Mouse (Mus musculus) liver, embryonic 14 days (tissue): ENCODE results near the gene Stambpl1. TPM values are rescaled to one million over a fixed set of nuclear protein-coding genes. Genes with fewer than 3 reads are reported as not detected.

Experiments
- polyA plus RNA-seq: library from polyadenylated mRNA; depleted of rRNA; stranded (reverse); fragments of >200 nt; gene quantifications from 2 replicates; pipeline ENCODE4 v1.2.3, GENCODE M21; 2012; rRNA removed

The Stambpl1 gene
- 1.4 and 1.8 TPM in 2 replicates for polyA plus RNA-seq

DNA sequence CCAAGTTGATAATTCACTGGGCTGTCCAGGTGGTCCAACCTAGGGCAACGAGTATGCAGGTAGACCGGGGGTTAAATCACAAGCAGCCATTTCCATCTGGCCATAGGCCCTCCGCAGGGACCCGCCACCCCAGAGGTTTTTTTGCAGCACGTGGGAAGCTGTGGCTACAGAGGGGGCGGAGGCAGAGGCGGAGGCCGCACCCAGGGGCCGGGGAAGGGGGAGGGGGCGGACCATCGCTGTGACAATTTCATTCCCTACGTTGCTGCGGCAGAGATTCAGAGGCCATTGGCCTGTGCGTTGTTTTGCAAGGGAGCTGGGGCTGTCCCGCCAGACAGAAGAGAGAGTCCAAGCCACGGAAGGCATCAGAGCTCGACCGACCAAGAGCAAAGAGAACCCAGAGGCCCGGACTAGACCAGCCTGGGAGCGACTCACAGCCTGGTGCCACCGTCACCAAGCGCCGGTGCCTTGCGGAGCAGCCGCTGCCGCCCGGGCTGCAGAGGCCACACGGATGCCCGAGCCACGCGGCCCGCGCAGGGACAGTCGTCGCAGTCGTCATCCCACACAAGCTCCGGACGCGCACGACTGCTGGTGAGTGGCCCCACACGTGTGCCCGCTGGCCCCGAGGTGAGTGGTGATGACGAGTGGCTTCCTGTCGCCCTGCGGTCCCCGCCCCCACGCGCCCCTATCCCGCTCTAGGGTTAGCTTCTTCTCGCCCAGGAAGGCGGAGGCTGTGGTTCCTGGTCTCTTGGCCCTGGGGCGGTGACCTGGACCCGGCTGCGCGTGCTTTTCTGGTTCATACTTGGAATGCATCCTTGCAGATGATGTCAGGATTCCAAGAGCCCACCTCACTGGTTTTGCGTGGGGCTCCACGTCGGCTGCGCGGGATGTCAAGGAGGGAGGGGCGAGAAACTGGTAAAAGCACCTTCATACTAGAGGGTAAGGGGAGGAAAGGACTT, at the start of gene Stambpl1:
Stambpl1 (plus strand) TSS at position 222 of the 956 bp plus-strand sequence.

DNA sequence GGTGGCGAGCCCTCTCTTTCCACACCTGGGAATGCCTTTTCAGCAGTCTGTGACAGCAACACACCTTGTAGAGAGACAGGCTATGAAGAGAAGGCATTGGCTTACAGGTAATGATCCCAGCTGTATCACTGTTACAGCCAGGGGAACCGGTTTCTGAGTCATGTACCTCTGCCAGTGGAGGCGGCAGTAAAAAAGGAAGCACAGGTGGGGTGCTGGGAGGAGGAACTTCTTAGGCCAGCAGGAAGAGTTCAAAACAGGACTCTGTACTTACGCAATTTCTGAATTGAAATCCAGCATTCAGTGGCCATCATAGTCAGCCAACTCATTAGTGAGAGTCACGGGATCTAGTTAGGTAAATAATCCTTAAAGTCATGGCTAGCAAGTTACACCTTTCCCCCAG, 26.1 kb upstream of the Stambpl1 start, which contains the start of gene Ankrd22:
Ankrd22 (minus strand) TSS at position 163 of the 400 bp plus-strand sequence.

DNA sequence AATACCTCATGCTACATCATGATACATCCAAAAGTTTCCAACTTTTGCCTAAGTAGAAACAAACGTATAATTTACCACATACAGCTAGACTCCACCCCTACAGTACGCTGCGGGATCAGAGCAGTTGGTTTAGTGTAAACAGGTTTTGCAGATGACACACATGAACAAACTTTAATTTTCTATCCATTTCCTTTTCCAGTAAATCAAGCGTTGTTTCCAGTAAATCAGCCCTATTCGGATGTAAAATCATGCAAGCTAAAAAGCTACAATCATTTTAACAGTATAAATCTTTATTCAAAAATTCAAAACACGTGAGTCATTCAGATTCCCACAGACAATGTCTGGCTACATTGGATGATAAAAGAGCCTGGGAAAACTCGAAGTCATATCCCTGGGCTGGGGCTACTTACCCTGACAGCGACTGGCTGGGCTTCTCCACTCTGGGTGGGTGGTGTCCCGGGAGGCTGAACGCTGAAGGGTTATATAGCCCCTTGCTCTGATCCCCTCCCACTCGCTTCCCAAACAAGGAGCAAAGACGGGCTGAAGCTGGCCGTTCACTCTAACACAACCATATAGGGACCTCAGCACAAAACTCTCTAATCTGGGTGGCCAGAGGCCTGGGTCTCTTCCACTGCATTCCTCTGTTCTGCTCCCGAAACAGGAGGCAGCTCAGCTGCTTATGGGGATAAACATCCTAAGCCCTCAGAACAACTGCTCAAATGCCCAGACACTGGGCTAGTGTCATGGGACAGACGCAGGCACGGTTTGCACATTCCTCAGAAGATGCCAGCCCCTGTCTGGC, 63.1 kb downstream of the Stambpl1 start, which contains the start of gene Acta2:
Acta2 (minus strand) TSS at position 711 of the 802 bp plus-strand sequence.

Other genes with a start within 250 kb of the Stambpl1 start
- not detected in 2 replicates for gene Lipf, start 231.0 kb upstream of the Stambpl1 start, polyA plus RNA-seq
- not detected in 2 replicates for gene Lipk, start 183.9 kb upstream of the Stambpl1 start, polyA plus RNA-seq
- gene Lipn, start 124.9 kb upstream of the Stambpl1 start, polyA plus RNA-seq: not detected in 2 replicates
- gene Lipm, start 91.3 kb upstream of the Stambpl1 start, polyA plus RNA-seq: not detected in 2 replicates
- gene Ankrd22, start 26.2 kb upstream of the Stambpl1 start, polyA plus RNA-seq: 0.10 and 0.15 TPM in 2 replicates
- 10.9 and 15.8 TPM in 2 replicates for gene Acta2, start 63.4 kb downstream of the Stambpl1 start, polyA plus RNA-seq
- 1.1 and 1.3 TPM in 2 replicates for gene Fas, start 98.4 kb downstream of the Stambpl1 start, polyA plus RNA-seq